Mouse (Mus musculus) cerebellum, postnatal 10 days (tissue): ENCODE measurements around the gene Ncaph.
"Not testable (repeated sequence)": the region's sequence is repeated elsewhere in the genome, so short reads cannot be mapped to it uniquely, and the experiment has no call there.

Source experiments
- DNase-seq, 2 experiments: peaks; one replicate each; pipeline ENCODE4 v3.0.0; 2021; ENCODE audit warnings: mixed read lengths in 2 of 2

The Ncaph gene

DNA sequence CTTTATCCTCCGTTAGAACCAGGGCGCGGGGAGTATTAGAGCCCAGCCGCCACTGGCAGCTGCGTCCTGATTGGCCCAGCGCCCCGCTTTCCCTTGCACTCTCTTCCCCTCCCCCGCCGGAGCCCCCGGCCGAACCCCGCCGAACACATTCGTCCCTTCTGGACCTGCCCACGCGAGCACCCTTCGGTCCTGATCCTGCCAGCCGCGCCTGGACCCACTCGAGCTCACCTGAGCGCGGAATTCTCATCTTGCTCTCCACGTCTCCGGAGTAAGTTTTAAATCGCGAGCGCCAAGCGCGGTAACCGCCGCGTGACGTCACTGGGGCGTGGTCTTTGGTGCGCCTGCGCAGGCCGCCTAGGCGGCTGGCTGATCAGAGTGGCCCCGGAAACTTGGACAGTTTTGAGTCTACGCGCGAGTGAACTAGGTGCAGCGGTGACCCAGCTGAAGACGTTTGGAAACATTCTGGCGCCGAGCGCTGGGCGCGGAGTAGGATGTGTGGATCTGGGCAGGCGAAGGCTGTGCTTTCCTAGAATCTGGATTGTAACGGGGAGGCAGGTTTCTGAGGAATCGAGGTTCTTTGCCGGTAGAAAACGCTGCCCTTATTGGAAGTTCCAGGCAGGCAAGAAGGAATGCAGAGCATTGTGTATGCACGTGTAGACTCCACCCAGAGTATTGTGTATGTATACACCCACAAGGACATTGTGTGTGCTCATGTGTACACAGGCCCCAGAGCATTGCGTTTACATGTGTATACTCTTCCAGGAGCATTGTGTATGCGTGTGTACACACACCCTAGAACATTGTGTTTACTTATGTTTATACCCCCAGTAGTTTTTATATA is at the start of gene Ncaph:
TSS of gene Ncaph (minus strand) at position 334 of the 841 bp plus-strand sequence.
- peak; percentile 97 to 98 for DNase-seq

GRCm38 (mm10) chr2:127182598-127183381 is 49.0 kb upstream of the Ncaph start:
- peak; percentile 86 to 87 for DNase-seq

DNA sequence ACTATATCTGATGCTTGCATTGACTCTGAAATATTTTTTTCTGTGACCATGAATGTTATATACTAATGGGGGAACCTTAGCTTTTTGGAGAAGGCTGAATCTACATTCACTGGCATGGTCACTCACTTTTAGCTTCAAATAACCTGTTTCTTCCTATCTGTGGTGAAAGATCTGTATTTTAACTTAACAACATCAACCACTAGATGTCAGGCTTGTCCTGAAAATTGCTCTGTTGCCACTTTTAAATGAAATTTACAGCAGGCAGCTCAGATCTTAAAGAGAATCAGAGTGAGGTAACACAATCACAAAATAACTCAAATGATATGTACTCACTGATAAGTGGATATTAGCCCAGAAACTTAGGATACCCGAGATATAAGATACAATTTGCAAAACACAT is 32.5 kb upstream of the Ncaph start:
- peak; percentile 57 to 74 for DNase-seq

- no peak for DNase-seq
These were observed 31.9 kb upstream of the Ncaph start for GRCm38 (mm10) chr2:127165675-127166074.

GRCm38 (mm10) chr2:127145699-127146098 is 11.9 kb upstream of the Ncaph start:
- no peak for DNase-seq

DNA sequence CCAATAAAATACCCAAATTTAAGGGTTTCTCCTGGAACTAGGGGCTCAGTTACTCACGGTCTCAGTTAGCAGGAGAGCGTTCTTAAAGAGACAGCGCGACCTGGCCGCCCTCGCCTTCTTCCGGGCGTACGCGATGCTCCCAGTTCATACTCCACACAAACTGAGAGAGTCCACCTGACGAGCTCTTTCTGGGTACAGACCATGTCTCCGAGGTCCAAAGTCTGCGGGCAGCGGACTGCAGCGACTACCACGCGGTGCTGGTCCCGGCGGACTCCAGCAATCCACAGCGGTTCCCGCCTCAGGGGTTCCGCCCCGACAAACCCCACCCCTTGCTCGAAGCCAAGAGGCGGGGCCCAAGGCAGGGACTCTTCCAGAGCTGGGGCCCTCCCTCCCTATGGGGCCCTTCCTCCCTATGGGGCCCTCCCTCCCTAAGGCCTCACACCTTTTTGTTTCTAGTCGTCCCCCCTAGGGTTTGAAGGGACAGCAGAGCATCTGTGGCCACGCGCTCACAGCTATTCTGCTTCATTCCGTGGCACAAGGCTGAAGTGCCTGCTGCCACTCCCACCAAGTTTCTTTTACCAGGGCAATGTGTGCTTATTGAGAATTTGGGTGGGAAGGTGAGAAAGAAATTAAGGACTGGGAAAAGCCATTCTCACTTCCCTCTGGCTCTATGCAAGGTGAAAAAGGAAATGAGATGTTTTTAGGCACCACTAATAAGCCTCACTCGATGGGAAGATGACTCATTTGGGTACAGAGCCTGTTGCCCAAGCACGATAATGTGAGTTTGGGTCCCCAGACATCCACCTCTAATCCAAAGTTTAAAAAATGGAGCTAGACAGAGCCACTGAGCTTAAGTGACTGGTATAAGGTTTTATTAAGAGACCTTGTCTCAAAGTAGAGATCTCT is 9.7 kb upstream of the Ncaph start, which contains the start of gene Itpripl1:
TSS of gene Itpripl1 (minus strand) at position 285 of the 906 bp plus-strand sequence.
- peak; percentile 57 to 68 for DNase-seq

GRCm38 (mm10) chr2:127142577-127143157 is 8.9 kb upstream of the Ncaph start:
- DNase-seq: peak; percentile 12 to 20

DNA sequence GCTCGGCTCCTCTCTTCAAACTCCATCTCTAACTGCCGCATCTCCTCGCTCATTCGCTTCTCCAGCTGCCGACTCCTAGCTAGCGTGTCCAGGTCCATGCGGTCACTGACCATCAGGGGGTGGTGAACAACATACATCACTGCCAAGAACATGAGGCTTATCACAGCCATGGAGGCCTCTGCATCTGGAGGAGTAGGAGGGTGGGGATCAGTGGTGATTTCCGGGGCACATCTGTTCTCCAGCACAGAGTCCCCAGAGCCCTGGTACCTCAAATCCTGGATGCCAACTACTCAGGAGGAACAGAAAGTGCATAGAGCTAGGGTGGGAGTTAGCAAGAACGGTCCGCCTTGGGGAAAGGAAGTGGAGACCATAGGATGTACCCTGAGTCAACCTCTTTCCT is 8.3 kb upstream of the Ncaph start:
- no peak for DNase-seq

DNA sequence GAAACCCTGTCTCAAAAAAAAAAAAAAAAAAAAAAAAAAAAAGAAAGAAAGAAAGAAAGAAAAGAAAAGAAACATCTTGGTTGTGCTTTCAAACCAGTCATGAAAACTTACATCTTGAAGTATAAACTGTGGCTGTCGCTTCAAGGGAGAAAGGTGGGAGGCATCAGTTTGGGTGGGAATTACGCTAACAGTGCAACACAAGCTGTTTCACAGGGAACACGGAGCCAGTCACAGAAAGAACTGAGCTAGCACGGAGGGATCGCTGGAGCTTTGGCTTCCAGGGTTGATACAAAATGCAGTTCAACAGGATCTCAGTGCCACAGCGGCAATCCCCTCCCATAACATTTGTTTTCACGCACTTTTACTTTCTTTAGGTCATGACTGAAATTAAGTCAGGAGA is 6.3 kb upstream of the Ncaph start:
- no peak for DNase-seq

- no peak for DNase-seq
These were observed 5.9 kb upstream of the Ncaph start for GRCm38 (mm10) chr2:127139605-127140004.

GRCm38 (mm10) chr2:127139094-127139493 is 5.3 kb upstream of the Ncaph start:
- no peak for DNase-seq

DNA sequence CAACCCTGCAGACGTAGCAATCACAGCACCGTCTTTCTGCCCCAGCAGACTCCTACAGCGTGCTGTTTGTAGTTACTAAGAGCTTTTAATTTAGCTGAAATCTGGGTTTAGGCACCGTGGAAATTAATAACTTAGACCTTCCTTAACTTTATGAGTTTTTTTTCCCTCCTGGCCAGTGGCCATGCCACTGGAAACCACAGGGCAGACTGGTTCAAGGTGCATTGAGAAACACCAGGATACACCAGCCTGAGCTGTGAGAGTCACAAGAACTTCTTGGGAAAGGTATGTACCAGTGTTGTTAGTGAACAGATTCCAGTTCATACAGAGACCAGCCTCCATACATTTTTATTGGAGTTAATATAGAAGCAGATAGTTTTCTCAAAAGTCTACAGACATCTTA is 4.7 kb upstream of the Ncaph start:
- no peak for DNase-seq

GRCm38 (mm10) chr2:127137838-127138420 is 4.2 kb upstream of the Ncaph start:
- no peak for DNase-seq

DNA sequence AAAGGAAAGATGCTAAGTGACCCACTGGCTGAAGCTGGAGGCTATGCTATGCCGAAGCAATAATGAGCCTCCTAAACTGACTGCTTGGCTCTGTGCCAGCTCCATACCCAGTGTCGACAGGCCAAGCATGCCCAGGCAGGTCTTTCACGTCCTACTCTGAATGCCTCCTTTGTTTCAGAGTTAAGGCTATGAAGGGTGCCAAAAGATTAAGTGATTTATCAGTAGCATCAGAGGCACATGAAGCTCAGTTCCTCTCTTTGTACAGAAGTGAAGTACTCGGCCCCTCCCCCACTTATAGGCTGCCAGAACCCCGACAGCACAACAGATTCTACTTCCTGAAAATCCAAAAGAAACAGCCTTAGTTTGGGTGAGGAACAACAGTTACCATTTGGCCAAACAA is 3.2 kb upstream of the Ncaph start:
- peak; percentile 64 to 65 for DNase-seq

GRCm38 (mm10) chr2:127135255-127135654 is 1.5 kb upstream of the Ncaph start:
- not testable (repeated sequence) for DNase-seq

GRCm38 (mm10) chr2:127131353-127131752 is 2.4 kb downstream of the Ncaph start:
- no peak for DNase-seq

DNA sequence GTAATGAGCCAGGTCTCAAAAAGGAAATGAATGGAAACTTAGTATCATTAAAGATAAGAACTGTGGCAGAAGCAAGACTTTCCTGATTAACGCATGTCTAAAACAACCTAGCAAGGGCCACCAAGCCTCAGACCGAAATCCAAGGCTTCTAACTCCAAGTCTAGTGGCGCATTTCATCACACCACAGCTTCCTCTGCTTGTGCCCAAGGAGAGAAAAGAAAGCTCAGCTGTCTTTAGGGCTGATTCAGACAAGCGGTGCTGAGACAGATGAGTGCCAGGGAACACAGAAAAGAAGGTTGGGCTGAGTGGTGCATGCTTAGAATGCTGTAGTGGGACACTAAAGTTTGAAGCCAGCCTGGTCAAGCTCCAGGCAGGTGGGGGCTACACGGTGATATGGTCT is 4.8 kb downstream of the Ncaph start:
- no peak for DNase-seq

GRCm38 (mm10) chr2:127121591-127122235 is 12.0 kb downstream of the Ncaph start:
- no peak for DNase-seq

- DNase-seq: no peak
These were observed 24.8 kb downstream of the Ncaph start for GRCm38 (mm10) chr2:127108986-127109385.

- no peak for DNase-seq
These were observed 41.8 kb downstream of the Ncaph start for GRCm38 (mm10) chr2:127092000-127092399.

DNA sequence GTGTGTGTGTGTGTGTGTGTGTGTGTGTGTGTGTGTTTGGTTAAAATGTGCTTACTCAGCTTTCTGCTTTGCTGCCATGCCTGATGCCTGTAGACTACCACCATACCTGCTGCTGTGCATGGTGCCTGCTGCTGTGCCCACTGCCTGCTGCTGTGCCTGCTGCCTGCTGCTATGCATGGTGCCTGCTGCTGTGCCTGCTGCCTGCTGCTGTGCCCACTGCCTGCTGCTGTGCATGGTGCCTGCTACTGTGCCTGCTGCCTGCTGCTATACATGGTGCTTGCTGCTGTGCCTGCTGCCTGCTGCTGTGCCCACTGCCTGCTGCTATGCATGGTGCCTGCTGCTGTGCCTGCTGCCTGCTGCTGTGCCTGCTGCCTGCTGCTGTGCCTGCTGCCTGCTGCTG is 43.6 kb downstream of the Ncaph start:
- DNase-seq: not testable (repeated sequence)
